Mouse (Mus musculus) ES-Bruce4 (cell line): ENCODE data around the gene Foxl1.

Experiments
- CTCF ChIP-seq: IDR thresholded peaks from one replicate; pipeline ENCODE4 v1.8.1; 2011; ENCODE audit warnings: low read depth, low read length
- POLR2A ChIP-seq: IDR thresholded peaks from one replicate; pipeline ENCODE4 v1.8.1; 2011; ENCODE audit warnings: low read length; ENCODE audit not compliant: insufficient read depth

- TF ChIP-seq POLR2A (no peak), CTCF (no peak)
Measured at GRCm38 (mm10) chr8:121127756-121128375, at the start of gene Foxl1.
